Mouse (Mus musculus): Measurements from ENCODE around the gene Gm28308. TPM values are rescaled to one million over a fixed set of nuclear protein-coding genes. Genes with fewer than 3 reads are reported as not detected.

The Gm28308 gene
- polyA plus RNA-seq, 1 experiment from 2014 or later = not detected

DNA sequence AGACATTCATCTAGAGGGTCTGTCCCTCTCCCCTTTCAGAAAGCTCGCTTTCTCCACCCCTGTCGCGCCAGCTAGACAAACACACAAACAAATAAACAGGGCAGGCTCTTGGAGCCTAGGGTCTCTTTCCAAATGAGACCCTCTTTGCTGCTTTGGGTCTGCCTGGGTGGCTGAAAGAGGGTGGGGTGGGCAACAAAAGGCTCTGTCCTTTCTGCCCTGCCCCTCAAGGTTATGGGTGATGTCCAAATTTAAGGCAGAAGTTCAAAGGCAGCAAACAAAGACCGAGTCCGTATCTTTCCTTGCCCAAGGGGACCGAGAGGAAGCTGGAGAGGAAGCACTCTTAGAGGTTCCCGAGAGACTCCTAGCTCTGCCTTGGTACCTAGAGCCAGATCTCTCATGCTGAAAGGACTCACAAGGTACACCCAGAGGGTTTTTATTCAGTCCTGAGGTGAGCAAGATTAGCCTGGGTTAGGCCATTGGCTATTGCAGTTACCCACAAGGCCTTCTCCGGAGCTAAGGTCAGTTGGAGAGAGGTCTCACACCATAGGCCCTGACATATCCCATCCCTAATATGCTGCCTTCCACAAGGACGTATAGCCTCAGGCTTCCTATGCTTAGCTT is 28.0 kb upstream of the Gm28308 start:
- Histone ChIP-seq H3K27me3 (ENCODE audit: control insufficient read depth, insufficient read depth, low read length) (peaks cover 96% of the 10 kb centered on the region), H3K4me1 (ENCODE audit: control insufficient read depth, insufficient read depth, low read length) (0 out of 2 replicates have a peak, but pooled peaks cover 3% of the 10 kb centered on the region), H3K4me2 (ENCODE audit: low read depth, low read length) (no peak overlapping the region), H3K9me3 (replicated peaks; ENCODE audit: control insufficient read depth, low read length) (no peaks in the 10 kb centered on the region), H3K36me3 (ENCODE audit: control insufficient read depth, insufficient read depth) (no peaks in the 10 kb centered on the region), H3K4me3 (ENCODE audit: low read length) (no peak overlapping the region), H3K27ac (ENCODE audit: low read length) (no peak overlapping the region), H3K9ac (ENCODE audit: low read length) (no peak overlapping the region)
- 7% methylated on average over 9 of the region's 9 CpGs for WGBS
- ATAC-seq (replicated peaks; ENCODE audit: extremely low read depth, insufficient read depth, low FRiP score) = no peak

DNA sequence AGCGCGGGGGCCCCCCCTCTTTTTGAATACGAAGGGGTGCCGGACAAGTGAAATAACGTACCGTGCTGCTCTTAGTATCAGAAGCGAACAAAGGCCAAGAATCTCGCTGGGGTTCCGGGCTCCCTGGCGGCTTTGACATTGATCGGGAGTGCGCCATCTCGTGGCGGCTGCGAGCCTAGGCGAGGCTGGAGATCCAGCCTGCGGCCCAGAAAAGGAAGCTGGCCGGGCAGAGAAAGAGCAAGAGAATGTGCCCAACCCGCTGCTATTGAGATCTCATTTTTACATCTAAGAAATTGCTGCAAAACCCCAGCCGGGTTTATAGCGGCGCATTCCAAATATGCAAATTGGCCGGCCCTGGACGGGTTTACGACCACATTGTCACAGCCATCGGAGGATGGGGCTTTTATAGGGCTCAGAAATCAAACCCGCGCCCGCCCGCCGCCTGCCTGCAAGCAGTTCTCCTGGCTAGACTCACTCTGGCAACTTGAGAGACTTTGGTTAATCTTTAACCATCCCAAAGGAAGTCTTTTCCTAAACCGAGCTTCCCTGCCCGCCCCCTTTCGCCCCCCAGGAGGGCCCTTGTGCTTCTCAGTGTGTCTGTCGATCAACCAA is 27.4 kb upstream of the Gm28308 start, which contains the start of gene Hoxa10:
Hoxa10 (minus strand) TSS at position 466 of the 612 bp plus-strand sequence.
- Histone ChIP-seq H3K27ac (ENCODE audit: low read length) (no peak within 1 kb of the TSS), H3K4me3 (ENCODE audit: low read length) (peak within 1 kb of the TSS; percentile 13), H3K4me1 (ENCODE audit: control insufficient read depth, insufficient read depth, low read length) (0 out of 2 replicates have a peak, but pooled peaks cover 3% of the 10 kb centered on the region), H3K4me2 (ENCODE audit: low read depth, low read length) (peak within 1 kb of the TSS; percentile 34), H3K9me3 (replicated peaks; ENCODE audit: control insufficient read depth, low read length) (no peaks in the 10 kb centered on the region), H3K9ac (ENCODE audit: low read length) (no peak within 1 kb of the TSS), H3K36me3 (ENCODE audit: control insufficient read depth, insufficient read depth) (no peaks in the 10 kb centered on the region), H3K27me3 (ENCODE audit: control insufficient read depth, insufficient read depth, low read length) (peaks cover 96% of the 10 kb centered on the region)
- no peak; the same call in 1 of the 2 replicates for ATAC-seq (replicated peaks; ENCODE audit: extremely low read depth, insufficient read depth, low FRiP score)
- WGBS = 2% methylated on average over 35 of the region's 35 CpGs

DNA sequence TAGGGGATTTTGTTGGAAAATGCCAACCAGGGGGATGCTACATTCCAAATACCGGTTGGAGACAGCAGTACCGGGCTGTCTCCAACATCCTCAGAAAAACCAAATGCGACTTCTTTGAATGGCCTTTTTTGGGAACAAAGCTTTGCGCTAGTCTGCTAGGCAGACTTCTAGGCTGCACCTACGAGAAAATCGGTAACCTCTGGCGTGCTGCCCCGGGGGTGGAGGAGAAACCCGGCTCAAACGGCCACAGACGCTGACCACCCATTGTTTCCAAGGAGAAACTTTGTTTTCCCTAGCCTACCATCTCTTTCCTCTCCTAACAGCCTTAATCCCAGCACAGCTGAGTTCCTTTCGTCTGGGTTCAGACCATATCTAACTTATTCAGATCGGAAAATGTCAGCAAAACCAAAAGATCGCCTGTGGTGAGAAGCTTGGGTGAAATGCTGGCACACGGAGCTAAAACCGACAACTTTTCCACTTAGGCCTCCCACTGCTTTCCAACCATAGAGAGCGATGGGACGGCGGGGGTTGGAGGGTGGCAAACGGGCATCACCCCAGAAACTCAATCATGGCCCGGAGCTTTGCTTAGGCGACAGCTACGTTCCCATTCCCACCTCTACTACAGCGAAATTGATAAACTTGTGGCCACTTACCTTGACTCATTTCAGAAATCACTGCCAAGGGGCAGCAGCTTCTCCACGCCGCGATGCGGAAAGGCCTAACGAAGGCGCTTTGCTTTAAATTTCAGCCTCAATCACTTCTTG is 26.7 kb upstream of the Gm28308 start:
- no peak for ATAC-seq (replicated peaks; ENCODE audit: extremely low read depth, insufficient read depth, low FRiP score)
- Histone ChIP-seq H3K27me3 (ENCODE audit: control insufficient read depth, insufficient read depth, low read length) (peaks cover 96% of the 10 kb centered on the region), H3K4me3 (ENCODE audit: low read length) (peak overlapping the region; percentile 13), H3K9me3 (replicated peaks; ENCODE audit: control insufficient read depth, low read length) (no peaks in the 10 kb centered on the region), H3K4me1 (ENCODE audit: control insufficient read depth, insufficient read depth, low read length) (no peaks in the 10 kb centered on the region), H3K4me2 (ENCODE audit: low read depth, low read length) (peak overlapping the region; percentile 34), H3K9ac (ENCODE audit: low read length) (no peak overlapping the region), H3K27ac (ENCODE audit: low read length) (no peak overlapping the region), H3K36me3 (ENCODE audit: control insufficient read depth, insufficient read depth) (no peaks in the 10 kb centered on the region)
- WGBS = 2% methylated on average over 30 of the region's 30 CpGs

DNA sequence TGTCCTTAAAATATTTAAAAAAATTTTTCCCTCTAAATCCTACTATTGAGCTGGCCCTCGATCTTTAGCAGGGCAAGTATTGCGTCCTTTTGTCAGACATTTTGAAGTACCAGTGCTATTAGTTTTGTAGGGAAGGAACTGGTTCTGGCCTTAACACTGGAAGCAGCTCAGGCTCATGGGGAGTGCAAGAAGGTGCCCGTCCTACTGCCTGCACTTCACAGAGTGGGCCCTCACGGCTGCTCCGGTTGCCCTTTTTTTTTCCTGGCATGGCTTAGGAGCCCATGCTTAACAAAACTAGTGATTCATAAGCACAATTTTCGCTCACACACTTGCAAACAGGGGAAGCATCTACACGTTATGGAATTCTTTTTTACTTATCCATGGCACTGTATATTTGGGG is 25.8 kb upstream of the Gm28308 start:
- H3K27ac ChIP-seq (ENCODE audit: low read length) = no peak overlapping the region
- WGBS = 5% methylated on average over 7 of the region's 7 CpGs
- H3K36me3 ChIP-seq (ENCODE audit: control insufficient read depth, insufficient read depth) = no peaks in the 10 kb centered on the region
- H3K4me3 ChIP-seq (ENCODE audit: low read length) = no peak overlapping the region
- no peaks in the 10 kb centered on the region for H3K9me3 ChIP-seq (replicated peaks; ENCODE audit: control insufficient read depth, low read length)
- no peak for ATAC-seq (replicated peaks; ENCODE audit: extremely low read depth, insufficient read depth, low FRiP score)
- H3K4me2 ChIP-seq (ENCODE audit: low read depth, low read length) = no peak overlapping the region
- H3K9ac ChIP-seq (ENCODE audit: low read length) = no peak overlapping the region
- H3K27me3 ChIP-seq (ENCODE audit: control insufficient read depth, insufficient read depth, low read length) = peaks cover 96% of the 10 kb centered on the region
- no peaks in the 10 kb centered on the region for H3K4me1 ChIP-seq (ENCODE audit: control insufficient read depth, insufficient read depth, low read length)

DNA sequence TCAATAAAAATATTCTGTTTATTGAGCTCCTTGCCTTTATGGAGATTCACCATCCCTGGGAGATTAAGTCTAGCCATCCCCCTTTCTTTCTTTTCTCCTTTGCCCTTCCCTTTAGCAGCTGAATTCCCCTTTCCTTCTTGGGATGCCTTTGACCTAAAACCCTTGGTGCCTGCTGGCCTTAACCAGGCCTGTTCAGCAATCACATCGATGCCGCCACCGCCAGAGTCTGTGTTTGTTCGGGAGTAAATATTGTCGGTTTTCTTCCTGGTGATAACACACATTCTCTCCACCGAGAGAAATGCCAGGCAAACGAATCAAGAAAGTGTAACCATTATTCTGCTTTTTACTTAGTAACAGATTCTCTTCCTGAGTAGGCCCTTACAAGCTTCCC is 25.0 kb upstream of the Gm28308 start:
- H3K4me1 ChIP-seq (ENCODE audit: control insufficient read depth, insufficient read depth, low read length) = no peaks in the 10 kb centered on the region
- H3K9me3 ChIP-seq (replicated peaks; ENCODE audit: control insufficient read depth, low read length) = no peaks in the 10 kb centered on the region
- no peak overlapping the region for H3K27ac ChIP-seq (ENCODE audit: low read length)
- WGBS = 4% methylated on average over 7 of the region's 7 CpGs
- H3K9ac ChIP-seq (ENCODE audit: low read length) = no peak overlapping the region
- no peak overlapping the region for H3K4me2 ChIP-seq (ENCODE audit: low read depth, low read length)
- no peaks in the 10 kb centered on the region for H3K36me3 ChIP-seq (ENCODE audit: control insufficient read depth, insufficient read depth)
- ATAC-seq (replicated peaks; ENCODE audit: extremely low read depth, insufficient read depth, low FRiP score) = no peak
- peaks cover 96% of the 10 kb centered on the region for H3K27me3 ChIP-seq (ENCODE audit: control insufficient read depth, insufficient read depth, low read length)
- no peak overlapping the region for H3K4me3 ChIP-seq (ENCODE audit: low read length)

DNA sequence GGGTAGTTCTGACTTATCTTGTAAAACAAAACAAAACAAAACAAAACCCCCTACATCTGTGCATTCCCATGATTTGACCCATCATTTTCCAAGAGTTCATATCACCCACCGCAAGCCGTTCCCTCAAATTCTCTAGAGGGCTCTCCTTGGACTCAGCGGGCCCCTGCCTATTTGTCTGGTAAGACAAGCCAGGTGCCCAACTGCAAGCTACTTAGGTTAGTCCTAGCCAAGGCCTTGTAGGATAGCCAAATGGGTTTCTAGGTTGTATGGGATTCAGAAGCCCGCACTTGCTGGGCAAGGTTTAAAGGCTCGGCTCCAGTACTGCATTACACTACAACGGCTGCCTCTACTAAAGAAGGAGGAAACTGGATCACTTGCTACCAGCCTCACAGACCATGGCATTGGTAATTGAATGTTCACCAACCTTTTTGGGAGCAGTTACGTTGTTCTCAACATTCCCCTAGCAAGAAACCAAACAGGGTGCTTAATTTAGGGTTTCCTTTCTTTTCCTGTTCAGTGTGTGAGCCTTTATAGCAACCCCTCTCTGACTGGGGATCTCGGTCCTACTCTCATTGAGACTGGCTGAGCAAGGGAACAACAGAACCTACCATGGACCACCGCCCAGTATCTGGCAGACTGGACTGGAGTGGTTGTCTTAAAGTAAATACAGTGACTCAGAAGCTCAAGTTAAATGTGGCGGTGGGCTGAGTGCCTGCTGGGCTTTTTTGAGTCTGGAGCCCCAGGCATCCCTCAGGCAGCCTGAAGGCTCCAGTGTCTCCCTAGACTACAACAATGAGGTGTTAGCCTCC is 24.4 kb upstream of the Gm28308 start:
- ATAC-seq (replicated peaks; ENCODE audit: extremely low read depth, insufficient read depth, low FRiP score) = no peak
- H3K9me3 ChIP-seq (replicated peaks; ENCODE audit: control insufficient read depth, low read length) = no peaks in the 10 kb centered on the region
- WGBS = 11% methylated on average over 10 of the region's 10 CpGs

DNA sequence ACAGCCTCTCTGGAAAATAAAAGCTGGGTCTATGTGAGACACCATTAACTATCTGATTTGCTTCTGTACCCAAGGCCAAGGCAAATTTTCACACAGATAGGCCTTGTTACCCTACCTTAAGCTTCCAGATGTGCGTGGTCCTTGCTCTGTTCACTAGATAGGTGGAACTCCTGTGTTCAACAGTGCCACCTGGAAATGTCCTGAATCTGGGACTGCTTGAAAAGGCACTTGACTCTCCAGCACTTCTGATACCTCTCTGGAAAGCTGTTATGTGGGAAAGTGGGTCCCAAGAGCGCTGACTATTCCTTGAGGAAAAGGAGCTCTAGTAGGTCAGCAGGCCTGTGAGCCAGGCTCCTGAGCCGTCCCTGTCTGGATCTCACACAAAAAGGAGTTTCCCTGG is 23.7 kb upstream of the Gm28308 start:
- no peak for ATAC-seq (replicated peaks; ENCODE audit: extremely low read depth, insufficient read depth, low FRiP score)
- no peak overlapping the region for H3K9ac ChIP-seq (ENCODE audit: low read length)
- no peaks in the 10 kb centered on the region for H3K4me1 ChIP-seq (ENCODE audit: control insufficient read depth, insufficient read depth, low read length)
- 10% methylated on average over 3 of the region's 3 CpGs for WGBS
- no peak overlapping the region for H3K4me3 ChIP-seq (ENCODE audit: low read length)
- no peak overlapping the region for H3K4me2 ChIP-seq (ENCODE audit: low read depth, low read length)
- H3K36me3 ChIP-seq (ENCODE audit: control insufficient read depth, insufficient read depth) = no peaks in the 10 kb centered on the region
- H3K27ac ChIP-seq (ENCODE audit: low read length) = no peak overlapping the region
- H3K9me3 ChIP-seq (replicated peaks; ENCODE audit: control insufficient read depth, low read length) = no peaks in the 10 kb centered on the region
- H3K27me3 ChIP-seq (ENCODE audit: control insufficient read depth, insufficient read depth, low read length) = peaks cover 91% of the 10 kb centered on the region

More for the DNA sequence above, 24.4 kb upstream of the Gm28308 start:
- Histone ChIP-seq H3K36me3 (ENCODE audit: control insufficient read depth, insufficient read depth) (no peaks in the 10 kb centered on the region), H3K9ac (ENCODE audit: low read length) (no peak overlapping the region), H3K4me1 (ENCODE audit: control insufficient read depth, insufficient read depth, low read length) (no peaks in the 10 kb centered on the region), H3K4me2 (ENCODE audit: low read depth, low read length) (no peak overlapping the region), H3K27me3 (ENCODE audit: control insufficient read depth, insufficient read depth, low read length) (peaks cover 92% of the 10 kb centered on the region), H3K27ac (ENCODE audit: low read length) (no peak overlapping the region), H3K4me3 (ENCODE audit: low read length) (no peak overlapping the region)

DNA sequence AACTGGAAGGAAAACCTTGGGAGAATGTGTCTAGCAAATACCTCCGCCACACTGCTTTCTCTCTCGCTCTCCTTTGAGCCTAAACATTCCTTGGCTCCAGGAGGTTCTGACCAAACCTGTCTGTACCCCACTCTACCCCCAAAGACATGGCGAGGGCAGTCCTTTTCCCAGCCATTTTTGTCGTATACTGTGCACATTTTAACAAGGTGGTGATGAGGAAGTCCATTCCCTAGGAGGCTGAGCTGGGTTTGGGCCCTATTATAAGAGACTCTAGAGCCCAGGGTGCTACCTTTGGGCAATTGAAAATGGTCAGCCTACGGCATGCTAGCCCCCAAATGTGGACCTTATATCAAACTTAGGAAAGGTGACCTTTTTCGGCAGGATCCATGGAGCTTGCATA is 22.7 kb upstream of the Gm28308 start:
- ATAC-seq (replicated peaks; ENCODE audit: extremely low read depth, insufficient read depth, low FRiP score) = no peak
- 17% methylated on average over 6 of the region's 6 CpGs for WGBS
- no peaks in the 10 kb centered on the region for H3K36me3 ChIP-seq (ENCODE audit: control insufficient read depth, insufficient read depth)

More for the DNA sequence above, 22.7 kb upstream of the Gm28308 start:
- Histone ChIP-seq H3K4me2 (ENCODE audit: low read depth, low read length) (no peak overlapping the region), H3K27me3 (ENCODE audit: control insufficient read depth, insufficient read depth, low read length) (peaks cover 87% of the 10 kb centered on the region), H3K4me1 (ENCODE audit: control insufficient read depth, insufficient read depth, low read length) (no peaks in the 10 kb centered on the region), H3K4me3 (ENCODE audit: low read length) (no peak overlapping the region), H3K9ac (ENCODE audit: low read length) (no peak overlapping the region), H3K27ac (ENCODE audit: low read length) (no peak overlapping the region), H3K9me3 (replicated peaks; ENCODE audit: control insufficient read depth, low read length) (no peaks in the 10 kb centered on the region)

Measured in heart, embryonic 16.5 days (tissue).